Mouse (Mus musculus): ENCODE results near the gene Hint1. TPM values are rescaled to one million over a fixed set of nuclear protein-coding genes. Genes with fewer than 3 reads are reported as not detected.
"Not testable (repeated sequence)": the region's sequence is repeated elsewhere in the genome, so short reads cannot be mapped to it uniquely, and the experiment has no call there.

Gene Hint1
- polyA plus RNA-seq, 1 experiment from 2014 or later, result 653 TPM

- 88% methylated on average over 5 of the region's 5 CpGs for WGBS
- Histone ChIP-seq H3K27me3 (replicated peaks) (no peaks in the 10 kb centered on the region), H3K9me3 (no peaks in the 10 kb centered on the region), H3K9ac (no peak overlapping the region), H3K36me3 (no peaks in the 10 kb centered on the region), H3K4me1 (peaks cover 21% of the 10 kb centered on the region), H3K4me2 (replicated peaks) (no peak overlapping the region), H3K27ac (no peak overlapping the region), H3K4me3 (no peak overlapping the region)
- ATAC-seq (ENCODE audit: low FRiP score, low read depth), result no peak
Measured at GRCm38 (mm10) chr11:54844959-54845358, 21.2 kb upstream of the Hint1 start.

- WGBS, result 24% methylated on average over 8 of the region's 8 CpGs
- no peaks in the 10 kb centered on the region for H3K36me3 ChIP-seq
- no peaks in the 10 kb centered on the region for H3K9me3 ChIP-seq
- H3K27ac ChIP-seq, result no peak overlapping the region
- peaks cover 21% of the 10 kb centered on the region for H3K4me1 ChIP-seq
- H3K9ac ChIP-seq, result no peak overlapping the region
- H3K27me3 ChIP-seq (replicated peaks), result no peaks in the 10 kb centered on the region
- peak; percentile 65 for ATAC-seq (ENCODE audit: low FRiP score, low read depth)
- H3K4me2 ChIP-seq (replicated peaks), result 0 out of 2 replicates have a peak overlapping the region, but pooled peaks have one; percentile 14
- no peak overlapping the region for H3K4me3 ChIP-seq
Measured at GRCm38 (mm10) chr11:54845470-54846442, 20.4 kb upstream of the Hint1 start.

GRCm38 (mm10) chr11:54849961-54850758, 16.0 kb upstream of the Hint1 start:
- no peaks in the 10 kb centered on the region for H3K27me3 ChIP-seq (replicated peaks)
- no peaks in the 10 kb centered on the region for H3K36me3 ChIP-seq
- H3K4me2 ChIP-seq (replicated peaks), result no peak overlapping the region
- no peak for ATAC-seq (ENCODE audit: low FRiP score, low read depth)
- H3K9ac ChIP-seq, result no peak overlapping the region
- H3K27ac ChIP-seq, result no peak overlapping the region
- no peak overlapping the region for H3K4me3 ChIP-seq
- peaks cover 13% of the 10 kb centered on the region for H3K4me1 ChIP-seq
- 85% methylated on average over 10 of the region's 10 CpGs for WGBS
- H3K9me3 ChIP-seq, result no peaks in the 10 kb centered on the region

GRCm38 (mm10) chr11:54851656-54852055, 14.5 kb upstream of the Hint1 start:
- WGBS, result 94% methylated on average over 12 of the region's 12 CpGs
- Histone ChIP-seq H3K9ac (no peak overlapping the region), H3K36me3 (no peaks in the 10 kb centered on the region), H3K27ac (no peak overlapping the region), H3K9me3 (no peaks in the 10 kb centered on the region), H3K4me3 (no peak overlapping the region), H3K4me2 (replicated peaks) (no peak overlapping the region), H3K4me1 (no peaks in the 10 kb centered on the region), H3K27me3 (replicated peaks) (no peaks in the 10 kb centered on the region)
- ATAC-seq (ENCODE audit: low FRiP score, low read depth), result no peak

GRCm38 (mm10) chr11:54858880-54859279, 7.3 kb upstream of the Hint1 start:
- H3K9ac ChIP-seq; H3K4me3 ChIP-seq; H3K36me3 ChIP-seq; H3K27ac ChIP-seq; H3K4me1 ChIP-seq; H3K27me3 ChIP-seq (replicated peaks); H3K4me2 ChIP-seq (replicated peaks); ATAC-seq (ENCODE audit: low FRiP score, low read depth); H3K9me3 ChIP-seq: not testable (repeated sequence)
- WGBS, result 93% methylated on average over 12 of the region's 12 CpGs

- peaks cover 5% of the 10 kb centered on the region; the same call in 1 of the 2 replicates for H3K4me1 ChIP-seq
- 28% methylated on average over 11 of the region's 11 CpGs for WGBS
- ATAC-seq (ENCODE audit: low FRiP score, low read depth), result no peak; the same call in 1 of the 2 replicates
- H3K27ac ChIP-seq, result no peak overlapping the region
- peak overlapping the region; percentile 55 for H3K4me3 ChIP-seq
- H3K9me3 ChIP-seq, result no peaks in the 10 kb centered on the region
- H3K27me3 ChIP-seq (replicated peaks), result no peaks in the 10 kb centered on the region
- H3K9ac ChIP-seq, result peak overlapping the region; percentile 70; the same call in 1 of the 2 replicates
- peak overlapping the region; percentile 88 for H3K4me2 ChIP-seq (replicated peaks)
- no peaks in the 10 kb centered on the region for H3K36me3 ChIP-seq
Measured at GRCm38 (mm10) chr11:54859322-54860165, 6.6 kb upstream of the Hint1 start.

- under 1% methylated on average over 42 of the region's 42 CpGs for WGBS
- Histone ChIP-seq H3K36me3 (no peaks in the 10 kb centered on the region), H3K4me1 (peaks cover 5% of the 10 kb centered on the region; the same call in 1 of the 2 replicates), H3K27ac (peak within 1 kb of the TSS; percentile 61; the same call in 1 of the 2 replicates), H3K9ac (peak within 1 kb of the TSS; percentile 70), H3K27me3 (replicated peaks) (no peaks in the 10 kb centered on the region), H3K9me3 (no peaks in the 10 kb centered on the region), H3K4me2 (replicated peaks) (peak within 1 kb of the TSS; percentile 88), H3K4me3 (peak within 1 kb of the TSS; percentile 55)
- ATAC-seq (ENCODE audit: low FRiP score, low read depth), result peak; percentile 94
Measured at GRCm38 (mm10) chr11:54860256-54861038, 5.7 kb upstream of the Hint1 start, which contains the start of gene Lyrm7. Lyrm7 (minus strand) TSS chr11:54860916.

- Histone ChIP-seq H3K9ac (no peak overlapping the region), H3K4me1 (peaks cover 5% of the 10 kb centered on the region; the same call in 1 of the 2 replicates), H3K4me3 (no peak overlapping the region), H3K36me3 (no peaks in the 10 kb centered on the region), H3K4me2 (replicated peaks) (peak overlapping the region; percentile 88; the same call in 1 of the 2 replicates), H3K27me3 (replicated peaks) (no peaks in the 10 kb centered on the region), H3K27ac (no peak overlapping the region), H3K9me3 (no peaks in the 10 kb centered on the region)
- ATAC-seq (ENCODE audit: low FRiP score, low read depth), result no peak
- 92% methylated on average over 5 of the region's 5 CpGs for WGBS
Measured at GRCm38 (mm10) chr11:54861471-54862420, 4.4 kb upstream of the Hint1 start.

- no peak overlapping the region for H3K4me2 ChIP-seq (replicated peaks)
Measured at GRCm38 (mm10) chr11:54862621-54863520, 3.3 kb upstream of the Hint1 start.

More at GRCm38 (mm10) chr11:54862621-54863520, 3.3 kb upstream of the Hint1 start:
- H3K9ac ChIP-seq, result no peak overlapping the region
- 52% methylated on average over 10 of the region's 10 CpGs for WGBS
- peaks cover 11% of the 10 kb centered on the region for H3K4me1 ChIP-seq
- H3K9me3 ChIP-seq, result no peaks in the 10 kb centered on the region
- no peaks in the 10 kb centered on the region for H3K36me3 ChIP-seq
- no peak overlapping the region for H3K4me3 ChIP-seq
- H3K27me3 ChIP-seq (replicated peaks), result no peaks in the 10 kb centered on the region
- no peak overlapping the region for H3K27ac ChIP-seq
- no peak for ATAC-seq (ENCODE audit: low FRiP score, low read depth)

Measured in neural tube, embryonic 12.5 days (tissue).